8 mouse cellular contexts compared by ENCODE assay signal in the genomic region with DNA sequence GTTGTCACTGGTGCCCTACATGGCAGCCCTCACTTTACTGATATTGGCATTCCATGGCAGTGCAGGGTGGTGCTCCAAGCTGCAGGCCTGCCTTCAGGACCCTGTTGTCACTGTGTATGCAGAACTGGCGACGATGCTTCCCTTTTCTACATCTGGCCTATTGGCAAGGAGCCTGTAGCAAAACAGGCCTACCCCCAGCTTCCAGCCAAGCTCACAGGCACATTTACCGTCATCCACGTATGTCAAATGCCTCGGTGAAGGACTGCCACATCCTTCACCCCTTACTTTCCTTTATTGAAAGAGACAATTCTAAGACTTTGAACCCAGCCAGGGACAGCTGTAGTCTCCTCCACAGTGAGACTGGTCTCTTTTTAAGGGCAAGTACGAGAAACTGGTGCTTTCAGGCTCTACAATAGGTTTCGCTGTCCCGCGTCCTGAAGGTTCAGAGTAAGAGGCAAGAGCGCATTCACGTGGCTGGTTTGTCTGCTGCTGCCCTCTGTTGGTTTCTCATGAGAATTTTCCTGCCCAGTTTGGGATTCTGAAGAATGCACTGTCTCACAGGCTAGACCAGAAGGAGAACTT.
DNase-seq lines count a peak whose midpoint lies in the region; ATAC-seq and TF ChIP-seq lines count a peak whose summit lies in the region.

No protein-coding gene starts in this region.

- no peak overlapping the region for H3K27ac ChIP-seq in heart, embryonic 14.5 days (replicated peaks in 1 of 2; ENCODE audit: control insufficient read depth in 1 of 2, insufficient read depth in 1 of 2, low read depth in 2 of 2, low read length in 2 of 2)
- no peak overlapping the region for H3K27ac ChIP-seq in kidney, embryonic 15.5 days
- H3K27ac ChIP-seq in limb, embryonic 14.5 days (replicated peaks; ENCODE audit: low read depth, low read length): no peak overlapping the region
- no peak overlapping the region for H3K27ac ChIP-seq in neural tube, embryonic 14.5 days (ENCODE audit: low read depth, low read length)

- H3K9ac ChIP-seq in heart, embryonic 14.5 days (ENCODE audit: low read length): no peak overlapping the region
- H3K9ac ChIP-seq in kidney, embryonic 15.5 days: no peak overlapping the region
- H3K9ac ChIP-seq in limb, embryonic 14.5 days (ENCODE audit: low read depth, low read length, severe bottlenecking): no peak overlapping the region
- no peak overlapping the region for H3K9ac ChIP-seq in neural tube, embryonic 14.5 days (replicated peaks; ENCODE audit: low read depth, low read length)

- peak; percentile 37 for DNase-seq in ovary, postnatal 36 days (ENCODE audit: low spot score)
- DNase-seq in ovary, postnatal 10 days (ENCODE audit: low spot score): no peak
- peak; percentile 61 to 70 for DNase-seq in cerebellum, postnatal 25 days
- DNase-seq in limb, embryonic 14.5 days (ENCODE audit: low spot score): peak; percentile 91
- DNase-seq in T-cell, adult 2 months (ENCODE audit: low spot score): no peak

- H3K27me3 ChIP-seq in heart, embryonic 14.5 days (ENCODE audit: control insufficient read depth, insufficient read depth, low read length): no peaks in the 10 kb centered on the region
- H3K27me3 ChIP-seq in kidney, embryonic 15.5 days: no peaks in the 10 kb centered on the region
- H3K27me3 ChIP-seq in limb, embryonic 14.5 days (ENCODE audit: control insufficient read depth, insufficient read depth, low read length): no peaks in the 10 kb centered on the region
- no peaks in the 10 kb centered on the region for H3K27me3 ChIP-seq in neural tube, embryonic 14.5 days (ENCODE audit: control insufficient read depth, insufficient read depth, low read length)

- no peaks in the 10 kb centered on the region for H3K36me3 ChIP-seq in heart, embryonic 14.5 days (ENCODE audit: control insufficient read depth, insufficient read depth, low read length)
- H3K36me3 ChIP-seq in kidney, embryonic 15.5 days: no peaks in the 10 kb centered on the region
- H3K36me3 ChIP-seq in limb, embryonic 14.5 days (ENCODE audit: control insufficient read depth, insufficient read depth, low read length): no peaks in the 10 kb centered on the region
- peaks cover 12% of the 10 kb centered on the region for H3K36me3 ChIP-seq in neural tube, embryonic 14.5 days (ENCODE audit: control insufficient read depth, insufficient read depth, low read length)

- H3K4me3 ChIP-seq in heart, embryonic 14.5 days (ENCODE audit: control insufficient read depth in 1 of 2, insufficient read depth in 1 of 2, low read depth in 1 of 2, low read length in 2 of 2): no peak overlapping the region
- no peak overlapping the region for H3K4me3 ChIP-seq in kidney, embryonic 15.5 days (replicated peaks)
- H3K4me3 ChIP-seq in limb, embryonic 14.5 days (replicated peaks; ENCODE audit: low read length): no peak overlapping the region
- H3K4me3 ChIP-seq in neural tube, embryonic 14.5 days (ENCODE audit: low read depth, low read length): no peak overlapping the region

- H3K4me2 ChIP-seq in heart, embryonic 14.5 days (ENCODE audit: low read length): peak overlapping the region; percentile 44; the same call in 1 of the 2 replicates
- H3K4me2 ChIP-seq in kidney, embryonic 15.5 days: no peak overlapping the region
- no peak overlapping the region for H3K4me2 ChIP-seq in limb, embryonic 14.5 days (replicated peaks; ENCODE audit: low read depth, low read length, severe bottlenecking)
- peak overlapping the region; percentile 33; the same call in 1 of the 2 replicates for H3K4me2 ChIP-seq in neural tube, embryonic 14.5 days (ENCODE audit: low read depth, low read length)

- no peak for TF ChIP-seq POLR2A in limb, embryonic 14.5 days (IDR thresholded peaks at IDR 0.05; ENCODE audit: borderline replicate concordance, extremely low read depth, insufficient read depth, insufficient read length)

- WGBS in heart, embryonic 14.5 days: 7% methylated on average over 11 of the region's 11 CpGs
- 10% methylated on average over 11 of the region's 11 CpGs for WGBS in kidney, embryonic 15.5 days
- WGBS in limb, embryonic 14.5 days: 7% methylated on average over 11 of the region's 11 CpGs
- WGBS in neural tube, embryonic 14.5 days: 7% methylated on average over 11 of the region's 11 CpGs

- H3K4me1 ChIP-seq in heart, embryonic 14.5 days (ENCODE audit: control insufficient read depth in 2 of 2, insufficient read depth in 2 of 2, low read length in 2 of 2): peaks cover 0 to 4% of the 10 kb centered on the region in 2 experiments; a peak in 1 of 4 replicates
- no peaks in the 10 kb centered on the region for H3K4me1 ChIP-seq in kidney, embryonic 15.5 days
- H3K4me1 ChIP-seq in limb, embryonic 14.5 days (ENCODE audit: control insufficient read depth, insufficient read depth, low read length): no peaks in the 10 kb centered on the region
- H3K4me1 ChIP-seq in neural tube, embryonic 14.5 days (ENCODE audit: control insufficient read depth, insufficient read depth, low read length): 0 out of 2 replicates have a peak, but pooled peaks cover 3% of the 10 kb centered on the region

- H3K9me3 ChIP-seq in heart, embryonic 14.5 days (ENCODE audit: control insufficient read depth, low read length): no peaks in the 10 kb centered on the region
- H3K9me3 ChIP-seq in kidney, embryonic 15.5 days (replicated peaks): no peaks in the 10 kb centered on the region
- no peaks in the 10 kb centered on the region for H3K9me3 ChIP-seq in limb, embryonic 14.5 days (ENCODE audit: control insufficient read depth, low read length)
- H3K9me3 ChIP-seq in neural tube, embryonic 14.5 days (ENCODE audit: control insufficient read depth, low read length): no peaks in the 10 kb centered on the region

- 0 out of 2 replicates have a peak, but pooled peaks have one; percentile 31 for ATAC-seq in heart, embryonic 14.5 days (ENCODE audit: insufficient number of reproducible peaks, insufficient read depth, low FRiP score, low read depth)
- ATAC-seq in kidney, embryonic 15.5 days (replicated peaks; ENCODE audit: low FRiP score): peak; percentile 67
- ATAC-seq in limb, embryonic 14.5 days (ENCODE audit: low FRiP score, low read depth): peak; percentile 50; the same call in 1 of the 2 replicates
- peak; percentile 68 for ATAC-seq in neural tube, embryonic 14.5 days (ENCODE audit: low read depth)

Comparison
In these comparisons a context has a peak if more than half of its experiments do, and no peak if none do; other contexts are left out.
1. DNase-seq: peak in ovary, postnatal 36 days (single experiment), cerebellum, postnatal 25 days (2 of 2) and limb, embryonic 14.5 days (single experiment); none in ovary, postnatal 10 days (single experiment) and T-cell, adult 2 months (single experiment).
2. H3K4me2 ChIP-seq: peak in heart, embryonic 14.5 days (single experiment) and neural tube, embryonic 14.5 days (single experiment); none in kidney, embryonic 15.5 days (single experiment) and limb, embryonic 14.5 days (single experiment).
3. Peak in every context shown above with its lines, with median percentiles within 50 percentile points of each other: ATAC-seq.